Mouse (Mus musculus) kidney, postnatal 4 days (tissue): ENCODE measurements at regions not wholly inside any gene's neighbourhood (a gene's known extent, or its start where the extent isn't known, plus 50 kb on each side); places are given as distances from the start of the nearest gene placed in this dataset.

ENCODE experiments used
- DNase-seq, 2 experiments: peaks; one replicate each; pipeline ENCODE4 v3.0.0; 2021; ENCODE audit warnings: mixed read lengths in 2 of 2

DNA sequence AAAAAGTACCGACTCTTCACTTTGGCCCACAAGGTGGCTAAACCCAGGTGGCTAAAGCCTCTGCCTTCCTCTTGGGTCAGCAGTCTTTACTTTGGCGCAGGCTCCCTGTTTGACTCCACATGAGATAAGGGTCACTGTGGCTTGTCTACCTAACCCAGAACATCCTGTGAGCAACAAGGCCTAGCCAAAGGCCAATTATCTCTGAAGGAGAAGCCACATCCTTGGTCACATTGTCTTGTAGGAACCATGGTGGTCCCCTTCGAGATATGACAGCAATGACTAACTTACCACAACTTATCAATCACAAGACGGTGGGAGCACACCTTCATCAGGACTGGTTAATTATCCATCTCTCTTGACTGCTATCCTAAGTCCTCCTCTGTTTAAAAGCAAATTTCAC lies 73.3 kb upstream of the Pja1 start:
- DNase-seq = no peak

DNA sequence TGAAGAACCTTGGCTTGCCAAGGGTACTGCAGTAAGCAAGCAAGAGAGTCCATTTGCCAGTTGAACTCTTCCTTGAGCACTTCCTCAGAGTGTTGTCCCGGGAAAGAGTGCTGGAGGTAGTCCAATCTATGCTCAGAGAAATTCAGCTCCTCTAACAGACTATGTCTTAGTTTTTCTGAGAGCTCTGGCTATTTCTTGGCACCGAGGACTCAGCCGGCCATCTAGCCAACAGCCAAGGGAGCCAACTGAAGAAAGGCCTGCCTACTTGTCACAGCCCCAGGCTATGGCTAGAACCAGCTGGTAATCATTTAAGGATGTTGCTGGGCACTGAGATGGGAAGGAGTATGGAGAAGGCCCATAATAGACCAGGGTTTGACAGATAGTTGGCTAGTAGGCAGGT lies 70.8 kb upstream of the Pja1 start:
- DNase-seq = no peak

DNA sequence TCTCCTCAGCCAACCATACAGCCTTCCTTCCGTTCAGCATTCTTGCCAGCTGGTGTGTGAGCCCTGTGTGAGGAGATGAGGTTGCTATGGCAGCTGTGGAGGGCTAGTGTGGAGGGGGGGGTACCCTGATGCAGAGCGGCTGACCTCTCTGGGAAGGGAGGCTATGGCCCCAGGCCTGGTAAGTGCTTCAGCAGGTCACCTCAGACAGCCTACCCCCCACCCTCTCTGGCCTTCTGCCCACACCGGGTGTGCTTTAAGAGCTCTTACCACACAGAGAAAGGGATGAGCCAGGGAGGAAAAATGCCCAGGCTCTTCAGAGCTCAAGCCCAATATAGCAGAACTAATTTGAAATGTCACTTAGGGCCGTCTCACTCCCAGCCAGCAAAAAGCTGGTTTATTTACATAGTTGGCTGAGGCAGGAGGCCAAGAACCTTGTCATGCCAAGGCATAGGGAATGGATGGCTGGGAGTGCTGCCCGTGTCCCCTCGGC lies 69.1 kb upstream of the Pja1 start:
- DNase-seq = peak in 1 of 2 experiments; percentile 35

DNA sequence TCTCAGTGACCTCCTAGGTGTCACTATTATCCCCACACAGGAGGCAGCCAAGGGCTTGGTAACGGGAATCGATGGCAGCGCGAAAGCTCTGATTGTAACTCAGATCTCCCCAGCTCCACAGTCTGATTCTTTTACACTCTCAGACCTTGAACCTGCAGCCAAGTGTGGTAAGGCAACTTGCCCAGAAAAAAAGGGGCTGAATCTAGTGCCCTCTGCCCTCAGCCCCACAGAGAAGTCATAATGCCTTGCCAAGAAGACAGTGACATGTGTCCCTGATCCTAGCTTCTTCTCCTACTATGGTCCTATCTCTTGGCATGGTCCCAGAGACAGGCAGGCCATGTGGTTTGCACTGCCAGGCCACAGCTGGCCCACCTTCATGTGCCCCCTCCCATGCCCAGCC lies 68.6 kb upstream of the Pja1 start:
- DNase-seq = no peak

DNA sequence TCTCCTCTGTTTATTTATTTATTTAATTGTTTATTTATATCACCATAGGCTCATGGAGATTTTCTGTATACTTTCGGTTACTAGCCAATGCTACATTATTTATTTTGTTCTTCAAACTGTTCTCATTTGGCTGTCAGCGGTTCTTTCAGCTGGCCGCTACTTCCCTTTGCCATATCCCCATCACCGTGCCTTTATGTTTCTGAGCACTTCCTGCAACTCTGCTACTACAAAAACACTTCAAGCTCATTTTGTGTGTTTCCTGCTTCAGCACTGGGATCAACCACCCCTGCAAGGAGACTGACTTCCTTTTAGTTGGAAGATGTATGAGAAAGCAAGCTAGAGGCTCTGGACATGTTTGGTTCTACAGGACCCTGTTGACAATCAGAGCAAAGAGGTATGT lies 66.7 kb upstream of the Pja1 start:
- DNase-seq = no peak

DNA sequence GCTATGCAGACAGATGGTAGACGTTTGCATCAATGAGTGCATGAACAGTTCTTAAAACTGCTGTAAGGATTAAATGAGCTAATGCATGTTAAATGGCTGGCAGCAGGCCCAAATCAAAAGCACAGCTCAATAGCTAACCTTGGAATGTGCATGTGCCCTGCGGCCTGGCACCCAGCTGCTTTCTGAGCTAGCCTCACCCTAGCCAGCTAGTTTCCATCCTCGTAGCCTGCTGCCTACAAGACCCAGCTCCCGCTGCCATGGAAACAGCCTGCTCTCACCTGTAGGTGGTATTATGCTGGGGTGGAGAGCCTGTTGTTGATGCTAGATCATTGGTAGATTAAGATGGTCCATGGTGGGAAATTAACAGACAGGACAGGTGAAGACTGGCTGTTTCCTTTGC lies 63.8 kb upstream of the Pja1 start:
- peak in 1 of 2 experiments; percentile 20 for DNase-seq

DNA sequence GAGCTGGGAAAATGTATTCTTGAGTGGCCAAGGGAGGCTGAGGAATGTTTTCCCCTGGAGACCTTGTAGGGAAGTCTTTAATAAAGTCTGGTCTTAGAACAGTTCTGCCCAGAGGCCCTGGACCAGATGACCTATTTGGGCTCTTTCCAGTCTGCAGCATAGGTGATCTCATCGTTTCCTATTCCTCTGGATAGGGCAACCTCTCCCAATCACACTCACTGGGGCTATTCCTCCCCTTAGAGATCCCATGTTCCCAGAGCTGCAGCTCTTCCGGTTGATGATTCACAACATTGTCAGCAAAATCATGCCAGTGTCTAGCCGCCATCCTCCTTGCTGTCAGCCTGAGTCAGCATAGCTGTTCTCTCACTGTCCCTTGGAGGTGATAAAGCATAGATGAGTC lies 60.1 kb upstream of the Pja1 start:
- no peak for DNase-seq

DNA sequence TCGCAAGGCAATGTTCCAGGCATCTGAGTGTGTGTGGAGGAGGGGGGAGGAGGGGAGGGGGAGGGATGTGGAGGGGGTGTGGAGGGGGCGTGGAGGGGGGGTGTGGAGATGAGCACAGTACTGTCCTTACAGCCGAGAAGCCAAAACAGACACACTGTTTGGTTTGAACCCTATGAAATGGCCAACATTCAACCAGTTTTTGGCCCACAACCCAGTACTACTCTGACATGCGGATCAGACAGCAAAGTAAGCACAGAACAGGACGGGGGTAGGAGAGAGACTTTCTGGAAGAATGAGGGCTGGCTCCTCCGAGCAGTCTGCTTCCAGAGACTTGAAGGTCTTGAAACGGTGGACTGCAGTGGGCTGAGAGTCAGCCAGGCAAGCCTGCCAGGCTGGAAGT lies 59.4 kb upstream of the Pja1 start:
- no peak for DNase-seq

DNA sequence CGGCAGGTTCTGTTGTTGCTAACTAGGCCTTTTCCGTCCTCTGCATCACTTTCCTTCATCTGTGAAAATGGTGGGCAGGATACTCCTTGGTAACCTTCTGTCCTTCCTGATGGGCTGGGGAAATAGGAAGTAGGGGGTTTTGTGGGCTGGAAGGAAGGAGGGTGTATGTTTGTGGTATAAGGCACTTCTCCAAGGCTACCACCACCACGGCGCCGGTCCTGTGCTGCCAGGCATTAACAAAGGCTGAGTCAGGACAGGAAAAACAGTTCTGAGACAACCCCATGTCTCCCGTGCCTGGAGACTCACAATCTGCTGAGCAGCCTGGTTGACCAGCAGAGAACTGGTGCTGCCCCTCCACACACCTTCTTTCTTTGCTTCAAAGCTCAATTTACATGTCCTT lies 52.2 kb upstream of the Pja1 start:
- DNase-seq = no peak

DNA sequence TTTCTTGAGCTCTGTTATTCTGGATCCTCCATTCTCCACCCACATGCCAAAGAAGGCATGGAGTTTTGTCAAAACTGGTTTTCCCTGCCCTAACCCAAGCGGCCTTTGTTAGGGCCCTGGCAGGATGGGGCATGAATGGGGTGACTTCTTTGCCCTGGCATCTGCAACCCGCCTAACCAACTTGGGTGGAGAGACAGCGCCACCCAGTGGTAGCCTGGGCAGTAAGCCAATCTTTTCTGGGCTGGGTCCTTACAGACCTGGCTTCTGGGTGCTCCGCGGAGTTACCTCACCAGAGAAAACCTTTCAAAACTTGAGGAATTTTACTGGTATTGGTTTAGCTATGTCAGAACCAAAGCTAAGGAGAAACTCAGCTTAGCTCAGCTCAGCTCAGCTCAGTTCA lies 51.8 kb upstream of the Pja1 start:
- DNase-seq = peak; percentile 83 to 85

DNA sequence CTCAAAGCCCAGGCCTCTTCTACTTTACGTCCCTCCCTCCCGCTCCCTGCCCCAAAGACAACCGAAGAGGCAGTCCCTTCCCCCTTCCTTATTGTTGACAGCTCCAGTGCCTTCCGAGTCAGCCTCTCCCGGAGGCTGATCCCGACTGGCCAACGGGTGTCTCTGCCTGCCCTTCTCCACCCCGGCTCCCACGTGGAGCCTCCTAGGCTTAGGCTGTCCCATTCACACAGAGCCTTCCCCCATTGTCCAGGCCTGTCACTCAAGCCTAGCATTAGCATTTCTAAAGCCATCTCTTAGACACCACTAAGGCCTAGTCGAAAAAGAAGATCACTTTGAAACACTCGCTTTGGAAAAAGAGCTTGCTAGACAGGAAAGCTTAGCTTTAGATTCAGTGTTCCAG lies 51.2 kb upstream of the Pja1 start:
- no peak for DNase-seq

DNA sequence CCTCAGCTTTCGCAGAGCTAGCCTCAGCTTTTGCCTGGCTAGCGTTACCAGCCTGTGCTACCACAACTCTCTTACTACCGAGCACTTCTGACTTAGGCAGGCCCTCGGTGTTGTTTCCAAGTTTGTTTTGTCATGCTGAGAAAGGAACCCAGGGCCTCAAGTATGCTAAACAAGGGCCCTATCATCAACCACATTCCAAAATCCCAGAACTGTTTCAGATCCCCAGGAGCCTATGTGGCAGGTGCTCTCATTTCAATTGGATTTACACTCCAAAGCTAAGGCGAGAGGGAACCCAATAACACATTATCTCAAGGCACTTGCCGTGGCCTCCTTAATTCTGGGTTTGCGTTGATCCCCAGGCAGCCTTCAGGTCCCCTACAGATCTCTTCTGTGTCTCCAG lies 50.8 kb upstream of the Pja1 start:
- no peak for DNase-seq
